Mouse (Mus musculus) bone marrow, adult 2 months (tissue): Measurements from ENCODE around the gene Pdgfb.

Experiments used
- CTCF ChIP-seq: fragments of 200-500 bp; IDR thresholded peaks from 2 replicates; pipeline ENCODE4 v1.5.1; 2011; ENCODE audit warnings: low read length, control low read depth; ENCODE audit not compliant: control insufficient read depth, insufficient read depth
- POLR2A ChIP-seq: fragments of 200-500 bp; IDR thresholded peaks from 2 replicates; pipeline ENCODE4 v1.6.1; 2011; ENCODE audit warnings: low read depth, mild to moderate bottlenecking, control low read depth, low read length, borderline replicate concordance; ENCODE audit not compliant: control insufficient read depth

- no peak for TF ChIP-seq POLR2A
- TF ChIP-seq CTCF, result no peak
These were observed 20.1 kb upstream of the Pdgfb start for GRCm38 (mm10) chr15:80034913-80035312.
